Mouse (Mus musculus): ENCODE data around the gene Kdm5b.

The Kdm5b gene

DNA sequence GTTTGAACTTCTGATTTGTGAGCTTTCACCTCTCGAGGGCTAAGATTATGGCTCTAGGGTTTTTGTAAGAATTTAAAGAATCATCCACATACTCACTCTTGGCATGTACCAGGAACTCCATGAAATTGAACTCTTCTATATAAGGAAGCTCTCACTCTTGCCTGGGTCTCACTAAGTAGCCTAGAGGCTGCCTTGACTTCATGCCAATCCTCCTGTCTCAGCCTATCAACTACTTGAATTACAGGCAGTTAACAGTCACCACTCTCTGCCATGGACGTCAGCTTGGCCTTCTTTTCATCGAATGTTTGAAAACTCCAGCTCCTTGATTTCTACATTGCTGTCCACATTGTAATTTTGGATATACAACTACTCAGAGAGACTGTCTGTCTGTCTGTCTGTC lies 7.6 kb upstream of the Kdm5b start:
- no peak for DNase-seq

DNA sequence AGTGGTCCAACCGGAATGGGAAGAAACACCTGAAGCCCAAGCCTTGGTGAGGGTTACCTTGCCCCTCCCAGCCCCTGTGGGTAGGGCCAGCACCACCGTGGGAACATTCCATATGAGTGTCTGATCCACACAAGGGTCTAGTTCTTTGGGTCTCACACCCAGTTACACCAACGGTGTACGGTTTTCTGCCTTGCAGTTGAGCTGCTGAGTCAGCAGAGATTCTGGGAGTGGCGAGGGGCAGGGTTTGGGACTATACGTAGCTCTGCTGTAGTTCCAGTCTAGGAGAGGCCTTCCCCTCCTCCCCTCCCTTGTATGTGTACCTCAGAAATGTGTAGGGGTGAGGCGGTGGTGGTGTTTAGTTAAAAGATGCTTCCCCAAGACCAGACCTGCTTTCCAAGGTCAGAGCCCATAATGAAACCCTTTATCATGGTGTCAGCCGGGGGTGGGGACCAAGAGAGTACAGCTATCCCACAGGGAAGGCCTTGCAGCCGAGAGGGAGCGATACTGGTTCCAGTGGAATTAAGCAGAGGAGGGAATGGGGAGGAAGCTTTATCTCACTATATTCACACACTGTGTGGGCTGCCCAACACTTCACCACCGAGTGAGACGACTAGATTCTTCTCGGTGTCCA lies 4.6 kb upstream of the Kdm5b start:
- DNase-seq: no peak

DNA sequence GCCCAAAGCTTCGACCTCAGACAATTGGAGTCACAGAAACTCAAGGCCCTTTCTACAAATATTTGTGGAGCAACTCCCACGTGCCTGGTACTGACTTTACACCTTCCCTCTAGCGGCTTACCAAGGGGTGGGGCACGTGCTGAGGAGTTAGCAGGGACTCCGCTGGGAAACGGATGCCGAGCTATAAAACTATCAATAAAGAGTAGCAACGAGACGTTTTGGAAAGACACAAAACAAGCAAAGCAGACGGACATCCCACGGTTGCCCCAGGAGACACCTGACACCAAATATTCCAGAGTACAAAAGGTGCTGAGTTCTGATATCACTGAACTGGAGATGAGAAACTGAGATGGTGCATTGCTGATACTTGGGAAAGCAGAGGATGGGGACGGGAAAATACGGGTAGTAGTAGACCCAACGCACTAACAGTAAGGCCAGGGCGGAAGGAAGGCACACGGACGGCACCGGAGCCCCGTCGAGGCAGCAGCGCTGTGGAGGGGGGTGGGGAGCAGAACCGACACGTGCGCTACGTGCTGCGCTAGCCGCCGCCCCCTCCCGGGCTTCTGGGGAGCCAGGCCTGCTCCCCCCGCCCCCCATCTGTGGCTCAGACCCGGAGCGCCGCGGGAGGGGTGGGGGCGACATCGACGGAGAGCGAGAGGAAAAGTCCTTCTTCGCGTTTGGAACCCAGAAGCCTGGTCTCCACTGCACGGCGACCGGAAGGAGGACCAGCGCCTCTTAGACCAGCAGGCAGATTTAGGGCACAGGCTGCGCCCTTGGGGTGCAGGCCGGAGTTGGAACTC lies 3.9 kb upstream of the Kdm5b start:
- peak; percentile 9 to 48 for DNase-seq

DNA sequence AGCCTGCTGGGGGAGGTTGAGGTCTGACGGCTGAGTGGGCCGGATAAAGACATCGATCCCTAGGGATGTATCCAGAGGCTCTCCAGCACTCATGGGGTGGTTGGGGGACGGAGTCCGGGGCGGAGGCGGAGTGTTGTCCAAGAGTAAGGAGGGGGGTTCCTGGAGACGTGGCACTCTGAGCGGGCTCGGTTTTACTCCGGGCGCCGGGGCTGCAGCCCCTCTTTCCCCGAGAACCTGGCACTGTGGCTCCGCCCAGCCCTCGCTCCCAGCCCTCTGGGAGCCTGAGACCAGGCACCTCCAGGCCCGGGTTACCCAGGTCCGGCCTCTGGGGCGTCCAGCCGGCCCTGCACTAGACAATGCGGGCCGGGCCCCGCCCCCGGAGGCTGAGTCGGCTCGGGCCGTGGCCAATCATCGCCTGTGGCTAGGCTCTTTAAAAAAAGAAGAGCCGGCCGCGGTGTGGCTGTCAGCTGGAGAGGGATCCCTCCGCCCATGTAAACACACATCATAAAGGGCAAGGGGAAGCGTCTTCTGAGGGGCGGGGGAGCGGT lies 3.2 kb upstream of the Kdm5b start:
- peak; percentile 90 to 92 for DNase-seq

DNA sequence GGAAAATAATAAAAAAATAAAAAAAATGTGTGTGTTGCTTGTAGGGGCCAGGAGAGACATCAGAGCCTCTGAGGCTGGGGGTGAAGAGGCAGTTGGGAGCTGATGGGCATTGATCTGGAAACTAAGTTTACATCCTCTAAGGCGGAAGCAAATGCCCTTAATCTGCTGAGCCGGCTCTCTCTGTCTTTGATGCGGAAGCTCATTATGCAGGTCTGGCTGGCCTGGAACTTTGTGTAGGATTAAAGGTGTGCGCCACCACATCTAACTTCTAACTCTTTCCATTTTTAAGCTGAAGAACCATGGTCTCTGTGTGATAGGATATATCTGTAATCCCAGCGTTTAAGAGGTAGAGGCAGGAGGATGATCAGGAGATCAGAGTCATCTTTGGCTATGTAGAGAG lies 1.5 kb upstream of the Kdm5b start:
- no peak for DNase-seq

DNA sequence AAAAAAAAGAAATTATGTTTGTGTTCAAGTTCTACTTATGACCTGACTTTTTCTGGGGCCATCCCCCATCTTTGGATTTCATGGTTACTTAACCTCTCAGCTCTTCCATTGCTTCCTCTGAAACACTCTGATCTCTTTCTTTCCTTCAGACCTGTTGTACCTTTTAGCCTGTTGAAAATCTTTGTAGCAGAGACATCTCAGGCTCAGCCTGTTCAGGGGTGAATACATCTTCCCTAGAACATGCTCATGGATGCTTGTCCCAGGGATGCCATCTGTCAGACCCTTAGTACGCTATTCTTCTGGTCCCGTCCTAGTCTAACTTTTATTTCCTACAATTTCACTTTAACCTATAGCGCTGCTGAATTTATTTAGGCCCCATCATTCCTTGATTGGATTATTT lies 745 bp upstream of the Kdm5b start:
- DNase-seq: no peak

DNA sequence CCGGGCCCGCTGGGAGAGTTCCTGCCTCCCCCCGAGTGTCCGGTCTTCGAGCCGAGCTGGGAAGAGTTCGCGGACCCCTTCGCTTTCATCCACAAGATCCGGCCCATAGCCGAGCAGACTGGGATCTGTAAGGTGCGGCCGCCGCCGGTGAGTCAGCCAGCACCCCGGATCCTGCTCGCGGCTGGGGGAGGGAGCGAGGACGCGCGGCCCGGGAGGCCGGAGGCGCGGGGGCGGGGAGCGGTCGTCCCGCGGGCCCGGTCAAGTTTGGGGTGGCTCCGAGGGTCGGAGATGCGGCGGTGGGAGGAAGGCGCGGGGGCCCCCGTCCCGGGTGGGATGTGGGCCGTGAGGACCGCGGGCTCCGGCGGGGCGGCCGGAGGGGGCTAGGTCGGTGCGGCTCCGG lies 425 bp downstream of the Kdm5b start:
- DNase-seq: peak; percentile 62 to 66

DNA sequence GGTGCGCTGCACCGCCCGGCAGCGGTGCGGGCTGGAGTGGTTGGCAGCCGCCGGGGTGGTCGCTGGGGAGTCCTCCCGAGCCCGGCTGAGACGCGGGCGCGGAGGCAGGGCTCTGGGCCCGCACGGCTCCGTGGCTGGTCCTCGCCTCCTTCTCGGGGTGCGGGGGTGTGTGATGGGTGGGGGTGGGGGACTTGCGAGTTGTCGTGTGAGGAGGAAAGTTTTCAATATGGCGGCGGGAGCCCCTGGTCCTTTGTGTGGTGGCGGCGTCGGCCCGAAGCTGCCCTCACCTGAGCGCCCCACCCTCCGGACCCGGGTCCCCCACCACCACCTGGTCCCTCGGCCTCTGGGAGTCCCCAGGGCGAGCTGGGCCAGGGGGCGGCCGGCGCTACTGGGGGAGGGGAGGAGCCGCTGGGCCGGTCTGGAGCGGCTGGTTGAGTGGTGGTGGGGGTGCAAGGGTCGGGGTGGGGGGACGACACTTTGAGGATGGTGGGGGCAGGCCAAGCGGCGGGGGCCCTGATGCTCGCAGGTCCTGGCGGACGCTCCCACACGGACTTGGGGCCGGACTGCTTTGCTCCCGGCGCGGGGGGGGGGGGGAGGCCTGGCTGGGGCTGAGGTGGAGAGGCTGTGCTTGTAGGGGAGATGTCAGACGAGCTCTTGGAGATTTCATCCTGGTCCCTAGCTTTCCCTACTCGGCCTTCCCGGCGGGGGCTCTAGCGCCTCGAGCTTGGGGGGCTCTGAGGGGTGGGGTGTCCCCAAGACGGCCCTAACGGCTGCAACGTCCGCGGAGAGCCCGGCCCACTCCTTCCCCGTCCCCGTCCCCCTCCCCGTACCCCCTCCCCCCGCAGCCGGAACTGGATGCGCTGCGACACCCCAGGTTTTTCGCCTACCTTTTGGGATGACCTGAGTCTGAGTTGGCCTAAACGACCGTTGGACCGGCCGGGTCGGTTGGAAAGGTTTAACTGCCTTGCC lies 1.1 kb downstream of the Kdm5b start:
- peak; percentile 16 to 33 for DNase-seq

DNA sequence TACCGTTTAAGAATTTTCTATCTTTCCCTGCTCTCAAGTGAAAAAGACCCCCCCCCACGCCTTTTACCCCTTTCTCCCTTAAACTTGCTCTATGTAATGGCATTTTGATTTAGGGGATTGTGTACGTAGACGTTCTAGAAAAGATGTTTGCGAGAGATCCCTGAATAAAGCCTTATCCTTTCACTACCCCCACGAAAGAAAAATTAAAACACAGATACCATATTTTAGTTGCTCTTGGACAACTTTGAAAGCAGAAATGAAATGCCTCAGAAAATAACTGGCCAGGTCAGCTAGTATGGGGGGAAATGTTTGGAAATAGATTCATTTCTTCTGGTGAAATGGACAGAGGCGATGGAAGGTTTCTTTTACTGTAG lies 1.8 kb downstream of the Kdm5b start:
- DNase-seq: no peak

DNA sequence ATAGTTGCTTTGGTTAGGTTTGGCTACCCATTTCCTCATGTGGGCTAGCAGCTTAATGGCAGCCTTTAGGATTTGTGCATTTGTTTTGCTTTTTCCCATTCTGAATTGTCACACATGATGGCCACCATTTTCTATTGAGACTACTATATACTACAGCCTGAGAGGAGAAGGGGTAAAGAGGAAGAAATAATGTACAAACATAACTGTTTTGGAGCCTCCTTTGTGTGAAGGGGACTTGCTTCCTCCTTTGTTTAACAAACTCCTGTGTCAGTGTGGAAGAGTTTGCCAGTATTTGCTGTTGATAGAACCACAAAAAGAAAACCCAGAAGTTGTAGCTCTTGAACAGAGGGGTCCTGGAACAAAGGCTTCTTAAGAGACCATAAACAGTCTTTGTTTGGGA lies 2.5 kb downstream of the Kdm5b start:
- DNase-seq: no peak

DNA sequence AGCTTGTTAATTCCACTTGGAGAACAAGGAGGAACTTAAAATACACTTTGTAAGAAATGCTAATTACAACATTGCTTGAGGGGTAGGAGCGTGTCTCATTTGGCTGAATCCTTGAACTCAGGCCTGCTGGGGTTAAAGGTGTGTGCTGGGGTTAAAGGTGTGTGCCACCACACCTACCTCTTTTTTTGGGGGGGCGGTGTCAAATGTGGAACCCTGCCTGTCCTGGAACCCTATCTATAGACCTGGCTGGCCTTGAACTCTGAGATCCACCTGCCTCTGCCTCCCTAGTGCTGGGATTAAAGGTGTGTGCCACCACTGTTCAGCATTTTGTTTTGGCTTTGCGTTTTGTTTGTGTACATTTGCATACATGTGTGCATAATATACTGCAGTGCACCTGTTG lies 3.8 kb downstream of the Kdm5b start:
- no peak for DNase-seq

DNA sequence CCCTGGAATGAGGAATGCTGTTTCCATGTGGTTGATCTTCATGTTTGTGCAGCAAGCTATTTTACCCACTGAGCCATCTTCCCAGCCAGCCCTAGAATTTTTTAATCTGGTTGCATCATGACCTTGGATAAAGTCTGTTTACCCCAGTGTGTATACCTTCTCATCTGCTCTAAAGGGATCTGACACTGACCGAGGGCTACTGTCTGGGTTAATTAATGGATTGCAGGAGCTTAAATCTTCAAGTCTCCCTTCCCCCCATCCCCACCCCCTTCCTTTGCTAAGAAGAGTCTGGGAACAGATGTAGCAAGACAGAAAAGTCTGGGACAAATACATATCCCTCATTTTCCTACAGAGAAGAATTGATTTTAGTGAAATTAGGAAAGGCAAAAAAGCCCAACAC lies 7.5 kb downstream of the Kdm5b start:
- DNase-seq: no peak

DNA sequence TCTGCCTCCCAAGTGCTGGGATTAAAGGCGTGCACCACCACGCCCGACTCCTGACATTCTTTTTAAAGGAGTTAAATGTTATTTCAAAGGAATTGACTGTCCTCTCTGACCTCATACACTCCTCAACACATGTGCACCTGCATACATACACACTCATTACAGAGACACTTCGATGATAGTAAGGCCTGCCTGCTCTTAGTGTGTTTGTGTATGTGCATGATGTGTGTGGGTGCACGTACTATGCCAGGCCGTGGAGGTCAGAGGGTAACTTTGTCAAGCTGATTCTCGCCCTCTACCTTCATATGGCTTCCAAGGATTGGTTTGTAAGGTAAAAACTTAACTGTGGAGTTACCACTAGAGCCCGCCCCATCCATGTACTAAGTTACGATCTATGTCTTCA lies 10.2 kb downstream of the Kdm5b start:
- DNase-seq: no peak

DNA sequence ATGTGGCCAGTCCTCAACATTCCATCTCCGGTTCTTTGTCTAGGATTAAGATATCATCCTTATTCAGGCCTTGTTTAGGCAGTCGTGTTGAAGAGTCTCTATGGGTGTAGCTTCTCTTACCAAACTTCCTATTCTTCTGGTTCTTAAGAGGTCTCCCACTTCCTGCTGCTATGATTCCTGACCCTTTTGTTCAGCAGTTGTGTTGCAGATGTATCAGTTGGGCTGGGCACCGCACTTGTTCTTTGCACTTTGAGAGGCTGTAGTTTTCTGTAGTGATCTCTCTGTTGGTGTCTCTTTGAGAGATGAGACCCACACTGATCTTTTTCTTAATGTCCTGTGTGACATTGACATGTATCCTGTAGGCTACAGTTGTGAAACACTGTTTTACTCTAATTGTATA lies 10.7 kb downstream of the Kdm5b start:
- no peak for DNase-seq

DNA sequence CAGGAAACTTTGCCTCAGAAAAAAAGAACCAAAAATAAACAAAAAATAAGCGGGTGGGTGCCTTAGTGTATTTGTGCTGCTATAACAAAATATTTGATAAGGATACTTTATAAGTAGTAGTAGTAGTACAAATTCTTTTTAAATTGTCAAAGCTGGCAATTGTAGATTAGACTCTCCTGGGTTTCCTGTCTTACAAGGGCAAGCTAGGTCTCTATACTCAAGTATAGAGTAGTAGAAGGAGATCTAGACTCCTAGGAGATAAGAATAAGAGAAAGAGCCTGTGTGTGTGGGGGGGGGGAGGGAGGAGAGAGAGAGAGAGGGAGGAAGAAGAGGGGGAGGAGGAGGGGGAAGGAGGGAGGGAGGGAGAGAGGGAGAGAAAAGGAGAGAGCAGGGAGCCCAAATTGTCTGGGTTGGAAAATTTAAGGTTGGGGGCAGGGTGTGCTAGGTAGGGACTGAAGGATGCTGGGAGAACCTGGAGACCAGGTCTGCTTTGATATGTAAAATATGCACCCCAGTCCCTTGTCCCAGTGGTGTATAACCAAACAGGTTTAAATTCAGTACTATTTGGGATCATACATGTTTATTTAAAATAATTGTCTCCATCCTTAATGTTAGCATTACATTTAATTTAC lies 13.4 kb downstream of the Kdm5b start:
- no peak for DNase-seq

DNA sequence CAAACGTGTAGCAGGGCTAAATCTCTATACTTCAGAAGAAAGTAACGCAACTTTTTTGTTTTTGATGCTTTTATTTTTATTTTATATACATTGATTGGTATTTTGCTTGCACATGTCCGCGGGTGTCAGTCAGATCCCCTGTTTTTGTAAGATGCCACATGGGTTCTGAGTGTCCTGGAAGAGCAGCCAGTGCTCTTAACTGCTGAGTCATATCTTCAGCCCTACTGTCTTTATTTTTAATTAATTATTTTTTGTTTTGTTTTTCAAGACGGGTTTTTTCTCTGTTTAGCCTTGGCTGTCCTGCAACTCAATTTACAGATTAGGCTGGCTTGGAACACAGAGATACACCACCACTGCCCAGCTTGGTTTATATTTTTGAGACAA lies 14.0 kb downstream of the Kdm5b start:
- DNase-seq: no peak

DNA sequence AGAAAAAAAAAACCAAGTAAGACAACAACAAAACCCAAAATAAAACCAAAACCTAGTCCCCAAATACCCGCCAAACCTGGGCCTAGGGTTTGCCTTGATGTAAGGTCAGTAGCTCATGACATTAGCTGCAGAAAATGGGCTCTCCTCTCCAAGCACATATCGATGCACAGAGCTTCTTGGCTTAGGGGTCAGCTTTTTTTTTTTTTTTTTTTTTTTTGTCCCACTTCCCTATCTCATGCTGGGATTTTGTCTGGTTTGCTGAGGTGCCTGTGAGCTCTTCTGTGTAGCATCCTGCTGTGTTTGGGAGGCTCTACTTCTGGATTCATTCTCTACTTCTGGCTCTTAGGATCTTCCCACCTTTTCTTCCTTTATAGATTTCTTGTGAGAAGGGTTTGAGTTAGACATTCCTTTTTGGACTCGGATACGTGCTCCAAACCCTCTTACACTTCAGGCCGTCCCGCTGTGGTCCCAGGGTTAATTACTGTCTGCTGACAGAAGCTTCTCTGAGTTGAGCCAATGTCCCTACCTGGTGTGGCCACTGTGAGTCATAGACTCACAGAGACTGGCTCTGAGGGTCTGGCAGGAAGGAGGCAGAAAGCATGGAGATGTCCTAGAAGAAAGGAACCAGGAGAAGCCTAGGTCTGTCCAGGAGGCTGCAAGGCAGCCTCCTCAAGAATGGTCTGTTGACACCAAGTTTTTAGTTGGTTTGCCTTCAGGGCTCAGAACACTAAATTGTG lies 17.6 kb downstream of the Kdm5b start:
- DNase-seq: no peak

DNA sequence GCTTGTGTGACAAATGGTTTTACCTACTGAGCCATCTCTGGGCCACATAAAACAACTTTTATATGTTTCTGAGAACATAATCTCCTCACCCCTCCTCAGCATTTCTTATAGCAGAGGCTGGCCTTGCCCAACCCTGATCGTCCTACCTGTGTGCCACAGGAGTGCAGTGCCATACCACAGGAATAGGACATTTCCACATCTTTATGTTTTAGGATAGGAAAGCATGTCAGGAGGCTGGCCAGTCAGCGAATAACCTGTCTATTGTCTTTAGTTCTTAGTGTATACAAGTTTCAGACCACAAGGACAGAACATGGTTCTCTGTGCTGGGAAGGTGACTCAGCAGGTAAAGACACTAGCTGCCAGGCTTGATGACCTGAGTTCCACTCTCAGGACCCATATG lies 20.8 kb downstream of the Kdm5b start:
- no peak for DNase-seq

DNA sequence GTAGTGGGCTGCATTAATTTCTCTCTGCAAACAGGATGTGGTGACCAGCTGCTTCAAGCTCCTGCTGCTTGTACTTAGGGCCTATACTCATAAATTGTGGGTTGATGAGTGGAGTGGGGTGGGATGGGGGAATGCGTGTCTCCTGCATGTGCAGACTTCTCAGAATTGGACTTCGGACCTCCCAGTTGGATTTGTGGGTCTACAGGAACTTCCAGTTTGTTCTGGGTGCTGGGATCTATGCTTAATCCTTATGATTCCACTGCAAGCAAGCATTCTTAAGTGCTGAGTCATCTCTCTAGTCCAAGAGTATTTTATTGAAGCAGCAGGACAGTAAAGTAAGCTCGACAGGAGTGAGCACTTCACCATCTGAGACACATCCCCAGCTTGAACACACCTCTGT lies 23.6 kb downstream of the Kdm5b start:
- no peak for DNase-seq

DNA sequence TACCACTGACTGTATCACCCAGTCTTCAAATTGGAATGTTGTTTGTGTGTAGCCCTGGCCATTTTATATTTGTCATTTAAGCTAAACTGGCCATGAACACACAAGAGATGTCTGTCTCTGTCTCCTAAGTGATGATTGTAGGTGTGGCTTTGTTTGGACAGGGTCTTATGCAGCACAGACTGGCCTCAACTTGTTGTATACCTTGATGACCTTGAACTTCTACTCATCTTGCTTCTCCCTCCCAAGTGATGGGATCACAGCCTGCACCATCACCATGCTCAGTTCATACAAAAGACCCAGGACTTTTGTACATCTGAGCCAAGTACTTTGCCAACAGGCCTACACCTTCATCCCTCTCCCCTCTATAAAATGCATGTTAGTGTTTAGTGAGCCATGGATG lies 29.7 kb downstream of the Kdm5b start:
- no peak for DNase-seq

DNA sequence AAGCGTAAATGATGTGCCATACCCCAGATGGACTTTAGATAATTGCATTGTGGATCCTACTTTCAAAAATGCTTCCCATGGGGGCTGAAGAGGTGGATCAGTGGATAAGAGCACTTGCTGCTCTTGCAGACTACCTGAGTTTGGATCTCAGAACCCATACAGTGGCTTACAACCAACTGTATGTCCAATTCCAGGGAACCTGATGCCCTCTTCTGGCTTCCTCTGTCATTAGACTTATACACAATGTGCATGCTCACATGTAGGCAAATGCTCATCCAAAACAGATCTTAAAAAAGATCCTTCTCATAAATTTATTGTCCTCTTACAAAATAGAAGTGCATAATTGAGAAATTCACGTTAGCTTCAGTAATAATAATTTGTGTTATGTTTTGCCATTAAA lies 31.8 kb downstream of the Kdm5b start:
- DNase-seq: no peak

DNA sequence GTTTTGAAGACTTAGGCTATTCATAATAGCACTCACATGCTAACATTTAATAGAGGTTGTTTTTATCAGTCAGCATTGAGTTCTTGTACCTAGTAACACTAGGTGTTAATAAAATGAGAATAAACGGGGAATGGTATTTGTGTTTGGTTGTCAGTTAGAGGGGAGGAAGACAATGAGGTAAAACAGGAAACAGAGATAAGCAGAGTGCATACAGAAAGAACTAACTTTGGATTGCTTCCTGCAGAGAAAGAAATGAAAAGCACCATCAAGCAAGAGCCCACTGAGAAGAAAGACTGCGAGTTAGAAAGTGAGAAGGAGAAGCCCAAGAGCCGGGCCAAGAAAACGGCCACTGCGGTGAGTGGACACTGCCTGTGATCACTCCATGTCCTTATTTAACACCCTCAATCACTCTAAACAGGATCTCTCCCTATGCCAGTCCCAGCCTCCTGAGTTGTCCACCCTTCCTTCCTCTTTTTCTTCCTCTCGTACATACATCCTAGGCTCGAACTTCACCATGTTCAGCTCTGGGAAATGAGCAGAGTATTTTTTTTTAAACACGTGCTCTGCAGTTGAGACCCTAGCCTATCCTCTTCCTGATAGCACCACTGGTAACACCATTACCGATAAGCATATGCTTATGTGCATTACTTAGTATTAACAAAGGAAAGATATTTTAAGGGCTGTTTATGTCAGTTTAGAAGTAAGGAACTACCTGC lies 37.5 kb downstream of the Kdm5b start:
- DNase-seq: no peak

Measured in B cell, adult 2 months (primary cell).